Mouse (Mus musculus) myocyte (in vitro differentiated cells): ENCODE measurements around the gene Adk.

Source experiments
- CEBPB ChIP-seq: IDR thresholded peaks from 2 replicates; pipeline ENCODE4 v1.6.1; 2011; ENCODE audit warnings: mild to moderate bottlenecking, moderate library complexity; ENCODE audit not compliant: poor library complexity, insufficient read depth, severe bottlenecking
- E2F4 ChIP-seq: IDR thresholded peaks from one replicate; pipeline ENCODE4 v1.6.1; 2011; ENCODE audit warnings: mild to moderate bottlenecking, control low read depth, moderate library complexity; ENCODE audit not compliant: insufficient read depth
- MAX ChIP-seq: IDR thresholded peaks from one replicate; pipeline ENCODE4 v1.6.1; 2011; ENCODE audit warnings: low read depth, mild to moderate bottlenecking, control low read depth
- MYOD1 ChIP-seq, 3 experiments: IDR thresholded peaks; one replicate each; pipeline ENCODE4 v1.6.1; 2011; ENCODE audit warnings: control low read depth in 2 of 3, low read depth in 2 of 3, mild to moderate bottlenecking in 2 of 3, moderate library complexity in 1 of 3; ENCODE audit not compliant: insufficient read length in 2 of 3, control insufficient read depth in 1 of 3
- MYOG ChIP-seq, 3 experiments: IDR thresholded peaks; one replicate each; pipeline ENCODE4 v1.6.1; 2011; ENCODE audit warnings: control low read depth in 2 of 3, low read depth in 2 of 3, mild to moderate bottlenecking in 2 of 3; ENCODE audit not compliant: insufficient read length in 2 of 3, control insufficient read depth in 1 of 3, insufficient read depth in 1 of 3
- POLR2A ChIP-seq: IDR thresholded peaks from one replicate; pipeline ENCODE4 v1.6.1; 2011; ENCODE audit warnings: low read depth, mild to moderate bottlenecking, control low read depth, moderate library complexity; ENCODE audit not compliant: insufficient read length
- POLR2AphosphoS2 ChIP-seq: IDR thresholded peaks from one replicate; pipeline ENCODE4 v1.6.1; 2011; ENCODE audit warnings: low read depth, control low read depth; ENCODE audit not compliant: insufficient read length
- REST ChIP-seq: IDR thresholded peaks from one replicate; pipeline ENCODE4 v1.6.1; 2011; ENCODE audit warnings: mild to moderate bottlenecking, control low read depth, moderate library complexity; ENCODE audit not compliant: insufficient read depth, insufficient read length
- TCF12 ChIP-seq: IDR thresholded peaks from one replicate; pipeline ENCODE4 v1.6.1; 2011; ENCODE audit warnings: mild to moderate bottlenecking, control low read depth; ENCODE audit not compliant: poor library complexity, insufficient read depth, severe bottlenecking
- USF1 ChIP-seq: IDR thresholded peaks from one replicate; pipeline ENCODE4 v1.6.1; 2011; ENCODE audit warnings: low read depth, mild to moderate bottlenecking, control low read depth, moderate library complexity

DNA sequence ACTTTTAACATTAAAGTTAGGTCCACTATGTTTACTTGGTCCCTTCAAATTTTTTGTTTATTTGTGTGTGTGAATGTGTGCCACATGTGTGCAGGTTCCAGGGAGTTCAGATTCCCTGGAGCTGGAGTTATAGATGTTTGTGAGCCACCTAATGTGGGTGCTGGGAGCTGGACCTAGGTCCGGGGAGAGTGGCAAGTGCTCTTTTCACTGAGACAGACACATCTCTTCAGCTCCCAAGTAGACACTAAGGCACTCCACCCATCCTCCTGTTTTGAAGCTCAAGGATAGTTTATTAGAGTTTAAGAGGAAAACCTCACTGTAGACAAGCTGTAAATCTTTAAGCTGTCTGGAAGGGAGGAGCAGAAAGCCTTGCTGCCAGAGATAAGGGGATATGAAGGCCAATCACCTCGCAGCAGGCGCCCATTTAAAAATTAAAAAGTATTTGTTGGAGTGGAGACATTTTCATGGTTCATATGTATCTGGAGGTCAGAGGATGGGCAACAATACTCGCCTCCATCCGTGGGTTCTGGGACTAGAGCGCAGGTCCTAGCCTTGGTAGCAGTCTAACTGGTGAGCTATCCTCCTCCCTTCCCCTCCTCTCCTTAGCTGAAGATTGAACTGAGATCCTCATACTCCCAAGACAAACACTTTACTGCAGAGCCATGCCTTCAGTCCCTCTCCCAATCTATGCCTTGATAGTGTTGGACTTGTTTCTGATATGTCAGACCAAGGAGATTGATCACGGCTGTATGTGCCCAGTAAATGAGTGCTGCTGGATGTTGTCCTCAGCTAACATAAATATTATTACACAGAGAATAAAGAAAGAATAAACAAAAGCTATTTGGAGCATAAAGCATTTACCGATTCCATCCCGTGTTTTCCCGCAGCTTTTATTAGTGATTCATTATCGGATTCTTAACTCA, 22.3 kb downstream of the Adk start:
- TF ChIP-seq CEBPB (no peak), POLR2A (no peak), MYOG (IDR thresholded peaks at IDR 0.05; ENCODE audit: control insufficient read depth in 1 of 3, insufficient read depth in 1 of 3, insufficient read length in 2 of 3, low read depth in 2 of 3) (no peak), E2F4 (no peak), REST (no peak), TCF12 (no peak), POLR2AphosphoS2 (no peak), MYOD1 (IDR thresholded peaks at IDR 0.05; ENCODE audit: control insufficient read depth in 1 of 3, insufficient read length in 2 of 3, low read depth in 2 of 3) (no peak), MAX (no peak), USF1 (no peak)
